Mouse (Mus musculus) hindlimb bud, embryonic 11.5 days (tissue): ENCODE measurements around the gene Sh3gl2.

Experiments used
- DNase-seq: peaks from one replicate; pipeline ENCODE4 v3.0.0-alpha.2; 2012; ENCODE audit warnings: low read depth, low spot score; ENCODE audit errors: extremely low spot score

The Sh3gl2 gene

DNA sequence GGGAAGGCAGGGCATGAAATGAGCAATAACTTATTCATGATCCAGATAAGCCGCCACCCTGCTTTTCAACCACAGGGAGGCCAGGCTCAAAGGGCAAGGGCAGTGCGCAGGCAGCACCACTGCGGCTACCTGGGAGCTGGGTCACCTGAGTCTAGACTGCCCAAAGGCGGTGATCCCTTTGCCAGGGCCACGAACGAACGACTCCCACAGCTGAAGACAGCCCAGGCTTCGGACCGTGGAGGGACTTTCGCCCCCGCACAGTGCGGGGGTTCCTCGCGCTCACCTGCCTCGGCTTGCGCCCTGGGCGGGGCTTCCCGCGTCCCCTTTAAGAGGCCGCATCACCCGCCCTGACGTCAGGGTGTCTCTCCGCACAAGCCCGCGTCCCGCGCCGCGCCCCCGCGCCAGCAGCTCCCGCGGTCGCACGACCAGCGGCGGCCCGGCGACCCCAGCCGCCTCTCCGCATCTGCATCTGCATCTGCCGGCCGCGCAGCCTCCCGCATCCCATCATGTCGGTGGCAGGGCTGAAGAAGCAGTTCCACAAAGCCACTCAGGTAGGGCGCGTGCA is at the start of gene Sh3gl2:
Gene Sh3gl2, plus strand, starts transcription at position 56 of the 565 bp plus-strand sequence.
- DNase-seq: no peak

DNA sequence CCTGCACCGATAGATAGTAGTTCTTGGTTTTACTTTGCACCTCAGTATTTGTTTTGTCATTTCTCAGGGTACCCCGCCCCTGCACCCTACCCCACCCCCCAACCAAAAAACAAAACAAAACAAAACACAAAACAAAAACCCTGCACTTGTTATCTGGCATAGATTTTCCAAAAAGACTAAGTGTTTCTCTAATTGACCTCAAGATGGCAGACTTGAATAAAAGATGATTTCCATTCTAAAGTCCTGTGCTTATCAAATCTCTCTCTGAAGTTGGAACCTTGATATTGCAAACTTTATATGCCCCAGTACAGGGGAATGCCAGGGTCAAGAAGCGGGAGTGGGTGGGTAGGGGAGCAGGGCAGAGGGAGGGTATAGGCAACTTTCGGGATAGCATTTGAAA is 43.8 kb upstream of the Sh3gl2 start:
- no peak for DNase-seq

GRCm38 (mm10) chr4:85162468-85163312 is 42.2 kb upstream of the Sh3gl2 start:
- peak; percentile 44 for DNase-seq

- no peak for DNase-seq
Observed at GRCm38 (mm10) chr4:85163313-85163615, 41.7 kb upstream of the Sh3gl2 start.

DNA sequence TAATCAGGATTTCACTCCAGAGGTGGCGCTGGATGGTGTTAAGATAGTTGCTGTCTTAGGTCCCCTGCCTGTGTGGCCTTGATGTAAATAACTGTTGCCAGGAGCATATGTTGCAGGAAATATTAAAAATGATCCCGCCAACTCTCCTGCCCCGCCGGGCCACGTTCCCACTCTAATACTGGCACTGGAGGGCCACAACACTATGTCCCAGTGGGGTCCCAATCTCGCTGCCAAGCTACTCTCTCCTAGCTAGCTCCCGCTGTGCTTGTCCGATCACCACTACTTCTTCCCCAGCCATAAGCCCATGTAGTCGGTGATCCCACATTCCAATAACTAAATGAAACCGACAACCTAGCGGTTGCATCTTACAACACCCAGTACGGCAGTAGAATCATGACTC is 36.9 kb upstream of the Sh3gl2 start:
- no peak for DNase-seq

- DNase-seq: no peak
Observed at GRCm38 (mm10) chr4:85175466-85175865, 29.5 kb upstream of the Sh3gl2 start.

GRCm38 (mm10) chr4:85178394-85179051 is 26.4 kb upstream of the Sh3gl2 start:
- no peak for DNase-seq

DNA sequence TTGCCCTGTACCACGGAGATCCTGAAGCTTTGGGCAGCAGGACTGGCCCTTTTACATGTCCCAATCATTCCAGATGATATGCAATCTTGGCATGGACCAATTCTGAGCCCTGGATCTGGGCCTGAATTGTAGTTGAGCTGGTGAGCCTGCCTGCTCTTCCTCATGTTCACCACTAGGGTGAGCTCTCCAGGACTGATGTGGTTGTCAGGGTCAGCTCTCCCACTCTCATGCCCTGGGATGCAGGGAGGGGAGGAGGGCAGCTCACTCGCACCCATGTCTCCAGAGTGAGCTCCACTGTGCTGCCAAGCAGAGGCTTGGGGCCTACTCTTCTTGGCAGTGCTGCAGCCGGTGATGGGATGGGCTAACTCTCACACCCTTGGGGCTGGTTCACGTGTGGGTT is 18.9 kb upstream of the Sh3gl2 start:
- no peak for DNase-seq

- DNase-seq: no peak
Observed at GRCm38 (mm10) chr4:85196201-85196600, 8.7 kb upstream of the Sh3gl2 start.

- no peak for DNase-seq
Observed at GRCm38 (mm10) chr4:85198431-85198830, 6.5 kb upstream of the Sh3gl2 start.

DNA sequence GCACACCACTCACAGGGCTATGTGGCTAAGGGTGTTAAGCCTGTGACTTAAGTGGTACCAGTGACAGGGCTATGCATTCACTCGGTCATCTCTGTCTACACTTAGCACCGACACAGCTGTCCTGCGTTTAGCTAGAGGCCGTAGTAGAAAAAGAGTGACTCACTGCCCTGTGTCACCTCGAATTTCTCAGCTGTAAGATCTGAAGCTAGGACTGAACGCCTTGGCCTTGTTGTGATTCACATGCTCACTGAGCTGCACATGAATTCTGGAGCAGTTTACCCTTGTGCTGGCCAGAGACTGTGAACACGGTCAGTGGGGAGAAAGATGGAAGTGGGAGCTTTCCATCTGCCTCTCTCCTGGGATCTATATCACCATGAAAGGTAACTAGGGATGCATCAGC is 2.3 kb upstream of the Sh3gl2 start:
- no peak for DNase-seq

DNA sequence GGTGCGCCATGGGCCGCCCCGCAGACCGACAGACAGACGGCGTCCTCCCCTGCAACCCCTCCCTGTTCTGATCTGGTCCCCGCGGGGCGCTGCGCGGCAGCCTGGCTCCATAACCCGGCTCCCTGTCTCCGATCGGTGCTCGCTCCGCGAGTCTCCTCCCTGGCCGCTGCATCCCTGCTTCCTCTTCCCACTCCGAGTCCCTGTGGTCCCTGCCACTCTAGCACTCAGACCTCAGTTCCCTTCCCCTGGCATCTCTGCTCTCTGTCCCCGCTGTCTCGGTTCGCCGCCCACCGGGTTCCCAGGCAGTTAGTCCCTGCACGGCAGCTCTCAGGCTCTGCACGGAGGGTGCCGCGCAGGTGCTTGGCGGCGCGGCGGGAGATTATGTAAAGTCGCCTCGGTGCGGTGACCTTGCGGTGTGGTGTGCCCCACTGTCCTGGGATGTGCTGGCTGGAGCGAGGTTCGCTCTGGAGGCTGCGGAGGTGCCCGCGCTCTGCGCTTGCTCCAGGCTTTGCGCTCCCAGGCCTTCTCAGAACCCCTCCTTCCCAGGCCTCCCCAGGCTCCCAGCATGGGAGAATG is 798 bp downstream of the Sh3gl2 start:
- no peak for DNase-seq

- DNase-seq: no peak
Observed at GRCm38 (mm10) chr4:85206675-85207400, 1.9 kb downstream of the Sh3gl2 start.

DNA sequence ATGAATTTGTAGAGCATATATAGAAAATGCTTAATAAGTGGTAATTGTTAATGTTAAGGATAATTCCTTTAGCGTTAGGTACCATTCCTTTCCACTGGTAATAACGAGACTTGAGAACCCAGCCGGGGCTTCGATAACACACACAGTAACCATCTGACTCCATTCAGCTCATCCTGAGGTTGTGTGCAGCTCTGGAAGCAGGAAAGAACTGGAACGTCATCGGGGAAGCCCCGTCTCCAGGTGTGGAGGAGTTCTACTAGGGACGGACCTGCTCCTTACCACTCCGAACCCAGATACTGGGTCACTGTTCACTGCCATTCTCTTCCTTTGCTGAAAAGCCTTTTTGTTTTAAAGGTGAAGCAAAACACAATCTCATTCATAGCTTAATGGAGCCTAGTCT is 2.6 kb downstream of the Sh3gl2 start:
- no peak for DNase-seq

DNA sequence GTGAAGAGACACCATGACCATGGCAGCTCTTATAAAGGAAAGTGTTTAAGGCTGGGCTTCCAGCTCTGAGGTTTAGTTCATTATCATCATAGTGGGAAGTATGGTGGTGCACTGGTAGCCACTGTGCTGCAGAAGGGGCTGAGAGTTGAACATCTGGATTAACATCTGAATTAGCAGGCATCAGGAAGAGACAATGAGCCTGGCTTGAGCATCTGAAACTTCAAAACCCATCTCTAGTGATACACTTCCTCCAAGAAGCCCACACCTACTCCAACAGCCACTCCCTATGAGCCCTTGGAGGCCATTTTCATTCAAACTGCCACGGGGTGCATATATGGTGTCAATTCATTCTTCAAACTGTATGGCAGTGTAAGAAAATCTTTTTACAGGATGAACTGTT is 3.6 kb downstream of the Sh3gl2 start:
- DNase-seq: no peak

DNA sequence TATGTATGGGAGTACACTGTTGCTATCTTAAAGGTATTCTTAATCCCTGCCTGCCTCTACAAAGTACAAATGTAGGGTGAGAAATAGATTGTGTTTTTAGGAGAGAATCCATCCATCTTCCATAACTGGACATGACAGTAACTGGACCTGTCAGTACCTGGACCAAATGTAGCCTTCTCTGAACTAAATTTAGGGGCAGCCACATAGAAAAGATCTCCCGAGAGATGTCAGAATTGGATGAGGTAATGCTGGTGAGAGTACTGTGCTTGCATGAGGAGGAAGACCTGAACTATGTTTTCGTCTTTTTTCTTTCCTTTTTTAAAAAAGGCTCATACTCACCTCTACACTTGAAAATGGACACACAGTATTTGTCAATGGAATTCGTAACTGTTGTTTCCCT is 6.0 kb downstream of the Sh3gl2 start:
- DNase-seq: no peak

DNA sequence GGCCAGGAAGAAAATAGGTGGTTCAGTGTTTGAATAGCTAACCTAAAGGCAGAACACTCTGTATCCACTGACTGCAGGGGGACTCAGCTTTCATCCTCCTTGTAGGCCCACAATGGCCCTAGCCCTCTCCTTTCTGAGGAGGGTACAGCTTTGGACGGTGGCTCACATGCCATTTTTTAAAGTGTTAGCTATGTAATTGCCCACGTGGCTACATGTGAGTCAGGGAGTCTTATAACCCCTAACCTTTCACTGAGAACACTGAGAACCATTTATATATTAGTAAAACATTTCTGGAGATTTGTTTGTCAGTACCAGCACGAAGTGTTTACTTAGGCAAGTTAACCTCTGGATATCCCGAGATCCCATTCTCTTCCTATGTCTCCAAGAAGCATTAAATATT is 12.1 kb downstream of the Sh3gl2 start:
- no peak for DNase-seq

DNA sequence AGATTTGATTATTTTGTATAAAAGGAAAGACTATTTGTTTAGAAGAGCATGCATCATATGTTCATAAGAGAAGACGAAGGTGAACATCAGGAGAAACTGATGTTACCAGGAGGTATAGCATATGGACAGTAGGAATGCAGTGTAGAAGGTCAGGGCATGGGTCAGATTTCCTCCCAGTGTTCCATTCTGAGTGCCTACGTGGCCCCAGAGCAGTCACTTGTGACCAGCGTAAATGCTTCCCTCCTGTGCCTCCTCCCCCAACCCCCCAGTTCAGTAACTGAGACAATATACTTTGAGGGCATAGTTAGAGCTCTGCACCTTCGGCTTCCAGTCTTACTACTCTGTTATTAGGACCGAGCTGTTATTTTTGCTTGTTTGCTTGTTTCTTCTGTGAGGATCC is 17.8 kb downstream of the Sh3gl2 start:
- no peak for DNase-seq

DNA sequence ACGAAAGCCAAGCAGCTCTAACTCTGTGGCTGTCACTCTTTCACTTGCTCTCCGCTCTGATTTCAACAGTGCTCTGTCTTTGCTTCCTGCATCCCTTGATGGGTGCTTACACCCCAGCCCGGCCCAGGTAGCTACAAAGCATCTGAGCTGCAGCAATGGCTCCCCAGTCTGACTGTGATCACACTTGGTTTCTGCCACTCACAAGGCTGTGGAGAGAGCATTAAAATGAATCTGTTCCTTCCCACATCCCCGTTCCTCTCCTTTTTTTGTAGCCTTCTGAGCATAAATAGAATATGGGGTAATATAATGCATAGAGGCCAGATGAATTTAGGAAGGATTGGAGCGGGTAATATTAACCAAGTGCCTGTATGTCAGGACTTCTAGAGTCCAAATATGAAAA is 21.8 kb downstream of the Sh3gl2 start:
- DNase-seq: no peak

DNA sequence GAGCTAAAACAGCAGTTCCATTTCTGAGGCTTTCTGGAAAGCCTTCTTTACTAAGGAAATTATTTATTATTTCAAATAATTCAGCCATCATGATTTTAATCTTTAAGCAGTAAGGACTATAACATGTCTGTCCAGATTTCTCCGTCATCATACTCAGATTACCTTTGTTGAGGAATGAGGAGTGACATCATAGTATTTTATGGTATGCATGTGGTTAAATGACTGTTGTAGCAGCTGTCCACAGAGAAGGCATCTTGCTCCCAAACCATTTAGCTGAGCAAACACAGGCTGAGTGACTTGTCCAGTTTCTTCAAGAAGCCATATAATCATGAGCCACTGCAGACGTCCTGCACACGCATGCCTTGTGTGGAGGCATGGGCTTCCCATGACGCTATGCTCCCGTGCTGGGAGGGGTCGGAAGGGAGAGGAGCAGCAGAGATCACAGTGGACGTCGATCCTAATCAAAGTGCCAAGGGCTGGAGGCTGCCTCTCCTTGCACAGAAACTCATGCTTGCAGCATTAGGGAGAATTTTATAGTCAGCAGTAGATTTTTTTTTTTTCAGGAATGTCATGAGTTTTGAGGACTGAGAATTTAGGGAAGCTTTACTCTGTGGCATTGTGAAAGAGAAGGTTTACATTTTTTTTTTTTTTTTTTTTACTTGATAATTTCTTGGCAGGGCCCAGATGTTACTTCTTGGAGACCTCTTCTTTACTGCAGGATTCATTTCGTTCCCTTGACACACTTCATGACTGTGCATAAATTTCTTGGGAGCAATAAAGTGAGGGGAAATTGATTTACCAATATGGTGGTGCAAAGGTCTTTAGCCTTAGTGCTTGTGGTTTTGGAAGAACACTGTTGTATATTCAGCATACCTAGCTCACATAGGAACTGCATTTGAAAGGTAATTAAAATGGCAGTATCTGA is 23.0 kb downstream of the Sh3gl2 start:
- DNase-seq: no peak
